Mouse (Mus musculus) small intestine, adult 2 months (tissue): ENCODE results near the gene Dcakd. TPM values are rescaled to one million over a fixed set of nuclear protein-coding genes. Genes with fewer than 3 reads are reported as not detected.
A peak's percentile ranks its signal among the peaks of the same experiment; 100 is the strongest.

ENCODE experiments used
- H3K27ac ChIP-seq: fragments of 200-500 bp; 2 replicates; pipeline ENCODE4 v1.5.1; 2012; ENCODE audit warnings: low read depth, low read length, control low read depth, inconsistent platforms; ENCODE audit not compliant: insufficient read depth
- H3K27me3 ChIP-seq: fragments of 200-500 bp; 2 replicates; pipeline ENCODE4 v1.6.1; 2012; ENCODE audit warnings: mild to moderate bottlenecking, moderate library complexity, low read length, inconsistent platforms; ENCODE audit not compliant: control insufficient read depth, insufficient read depth
- H3K36me3 ChIP-seq: fragments of 200-500 bp; 2 replicates; pipeline ENCODE4 v1.6.1; 2012; ENCODE audit warnings: mild to moderate bottlenecking, low read length, control low read depth, inconsistent platforms; ENCODE audit not compliant: control insufficient read depth, insufficient read depth
- H3K4me1 ChIP-seq: fragments of 200-500 bp; 2 replicates; pipeline ENCODE4 v1.6.1; 2012; ENCODE audit warnings: low read length, inconsistent platforms, mixed read lengths; ENCODE audit not compliant: control insufficient read depth, insufficient read depth, insufficient read length
- H3K4me3 ChIP-seq: fragments of 200-500 bp; 2 replicates; pipeline ENCODE4 v1.5.1; 2012; ENCODE audit warnings: low read depth, mild to moderate bottlenecking, control low read depth, inconsistent platforms, low read length, moderate library complexity
- CTCF ChIP-seq: fragments of 200-500 bp; IDR thresholded peaks from 2 replicates; pipeline ENCODE4 v1.5.1; 2012; ENCODE audit warnings: low read depth, mild to moderate bottlenecking, control low read depth, inconsistent platforms, low read length, moderate library complexity, mixed read lengths; ENCODE audit not compliant: insufficient replicate concordance, insufficient read length; ENCODE audit errors: extremely low read depth
- POLR2A ChIP-seq: fragments of 200-500 bp; IDR thresholded peaks from 2 replicates; pipeline ENCODE4 v1.6.1; 2012; ENCODE audit warnings: low read depth, mild to moderate bottlenecking, control low read depth, inconsistent platforms, low read length, moderate library complexity
- WGBS: fragments of 180-500 bp; shearing (Covaris S2); methylation state at CpG from one replicate; pipeline ENCODE4 v1.1.7; 2018; 5-methylcytosine and 5-hydroxymethylcytosine counted together
- polyA plus RNA-seq: library from polyadenylated mRNA; depleted of rRNA; stranded (reverse); fragments of >200 nt; gene quantifications from 2 replicates; pipeline ENCODE4 v1.2.3, GENCODE M21; 2012

The Dcakd gene
- polyA plus RNA-seq, 1 experiment = 57.7 TPM

DNA sequence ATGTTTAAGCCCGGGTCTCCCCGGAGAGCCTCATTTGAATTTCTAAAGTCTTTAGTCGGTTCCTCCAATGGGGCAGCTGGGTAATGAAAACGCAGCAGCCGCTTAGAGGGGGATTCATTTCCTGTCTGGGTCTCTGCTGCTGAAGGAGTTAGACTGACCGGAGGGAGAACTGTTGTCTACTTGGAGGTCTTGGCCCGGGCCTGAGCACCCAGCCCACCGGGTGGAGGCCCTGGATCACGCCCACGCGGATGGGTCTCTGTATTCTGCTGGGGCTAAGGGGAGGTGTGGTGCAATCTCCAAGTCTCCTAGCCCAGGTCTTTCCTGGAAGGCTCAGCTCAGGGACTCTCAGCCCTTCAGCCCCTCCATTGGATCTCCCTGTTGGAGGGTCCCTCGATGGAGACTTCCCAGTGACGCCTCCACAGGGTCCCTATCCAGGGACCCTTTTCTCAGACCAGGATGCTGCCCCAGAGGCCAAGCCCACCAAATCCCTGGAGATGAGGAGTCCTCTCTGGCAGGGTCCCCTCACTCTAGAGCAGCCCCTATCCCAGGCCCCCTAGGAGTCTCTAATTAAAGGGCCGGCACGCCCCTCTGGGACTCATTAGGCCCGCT is 64.8 kb downstream of the Dcakd start:
- H3K27me3 ChIP-seq = peaks cover 12% of the 10 kb centered on the region; the same call in 1 of the 2 replicates
- no peak overlapping the region for H3K4me3 ChIP-seq
- H3K4me1 ChIP-seq = no peaks in the 10 kb centered on the region
- no peaks in the 10 kb centered on the region for H3K36me3 ChIP-seq
- 27% methylated on average over 16 of the region's 16 CpGs for WGBS
- no peak overlapping the region for H3K27ac ChIP-seq
- TF ChIP-seq CTCF = no peak
- TF ChIP-seq POLR2A = no peak

DNA sequence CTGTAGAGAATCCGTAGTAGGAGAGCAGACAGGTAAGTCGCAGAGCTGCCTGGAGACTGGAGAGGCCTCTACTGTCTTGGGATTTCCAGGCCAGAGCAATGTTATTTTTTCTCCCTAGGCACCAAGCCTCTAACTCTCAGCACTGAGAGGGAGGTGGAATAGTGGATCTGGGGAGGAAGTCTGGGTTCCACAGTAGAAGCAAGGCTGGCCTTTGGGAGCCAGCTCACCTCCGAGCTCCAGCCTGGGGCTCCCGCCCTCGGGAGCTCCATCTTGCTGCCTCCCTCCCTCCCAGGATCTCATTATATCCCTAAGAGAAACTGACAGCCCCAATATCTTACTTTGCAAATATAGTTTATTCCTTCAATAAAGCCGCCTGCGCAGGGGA is 65.3 kb downstream of the Dcakd start:
- H3K36me3 ChIP-seq = no peaks in the 10 kb centered on the region
- no peaks in the 10 kb centered on the region for H3K4me1 ChIP-seq
- no peak overlapping the region for H3K4me3 ChIP-seq
- peaks cover 12% of the 10 kb centered on the region; the same call in 1 of the 2 replicates for H3K27me3 ChIP-seq
- TF ChIP-seq CTCF (no peak), POLR2A (no peak)
- no peak overlapping the region for H3K27ac ChIP-seq
- WGBS = 53% methylated on average over 7 of the region's 7 CpGs

GRCm38 (mm10) chr11:102961082-102961481 is 67.1 kb downstream of the Dcakd start:
- Histone ChIP-seq H3K4me1 (no peaks in the 10 kb centered on the region; the same call in 1 of the 2 replicates), H3K27me3 (peaks cover 12% of the 10 kb centered on the region; the same call in 1 of the 2 replicates), H3K27ac (no peak overlapping the region), H3K36me3 (no peaks in the 10 kb centered on the region), H3K4me3 (no peak overlapping the region)
- TF ChIP-seq CTCF (no peak), POLR2A (no peak)
- whole genome bisulfite sequencing = 86% methylated on average over 4 of the region's 4 CpGs

GRCm38 (mm10) chr11:102958870-102959269 is 69.3 kb downstream of the Dcakd start:
- Histone ChIP-seq H3K36me3 (no peaks in the 10 kb centered on the region), H3K4me3 (no peak overlapping the region), H3K4me1 (no peaks in the 10 kb centered on the region; the same call in 1 of the 2 replicates), H3K27ac (no peak overlapping the region), H3K27me3 (0 out of 2 replicates have a peak, but pooled peaks cover 5% of the 10 kb centered on the region)
- WGBS = 84% methylated on average over 1 of the region's 1 CpGs
- TF ChIP-seq CTCF = no peak
- TF ChIP-seq POLR2A = no peak

DNA sequence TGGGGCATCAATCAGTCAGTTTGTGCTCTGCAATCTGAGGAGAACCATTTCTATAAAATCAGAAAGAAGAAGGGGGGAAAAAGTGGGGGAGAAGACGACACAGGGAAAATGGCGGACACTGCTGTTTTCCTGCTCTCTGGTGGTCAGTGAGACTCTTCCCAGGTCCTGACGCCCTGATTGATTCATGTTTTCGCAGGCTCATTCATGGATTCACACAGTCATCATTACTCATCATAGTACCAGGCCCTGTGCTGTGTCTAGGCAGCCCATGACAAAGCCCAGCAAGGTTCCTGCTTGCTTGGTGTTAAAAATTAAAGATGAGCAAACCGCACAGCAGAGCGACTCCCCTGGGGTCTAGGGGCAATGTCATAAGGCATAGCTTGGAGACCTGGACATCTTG is 69.7 kb downstream of the Dcakd start:
- Histone ChIP-seq H3K27ac (no peak overlapping the region), H3K36me3 (no peaks in the 10 kb centered on the region), H3K4me3 (no peak overlapping the region), H3K27me3 (0 out of 2 replicates have a peak, but pooled peaks cover 1% of the 10 kb centered on the region), H3K4me1 (no peaks in the 10 kb centered on the region; the same call in 1 of the 2 replicates)
- WGBS = 84% methylated on average over 6 of the region's 6 CpGs
- TF ChIP-seq POLR2A (no peak), CTCF (no peak)

- WGBS = 72% methylated on average over 8 of the region's 8 CpGs
- peak overlapping the region; percentile 20; the same call in 1 of the 2 replicates for H3K27ac ChIP-seq
Observed at GRCm38 (mm10) chr11:102957692-102958091, 70.4 kb downstream of the Dcakd start.

GRCm38 (mm10) chr11:102956962-102957614 is 71.0 kb downstream of the Dcakd start:
- TF ChIP-seq CTCF = no peak
- no peak for TF ChIP-seq POLR2A
- Histone ChIP-seq H3K36me3 (no peaks in the 10 kb centered on the region), H3K4me1 (no peaks in the 10 kb centered on the region; the same call in 1 of the 2 replicates), H3K27me3 (no peaks in the 10 kb centered on the region), H3K4me3 (no peak overlapping the region), H3K27ac (peak overlapping the region; percentile 20; the same call in 1 of the 2 replicates)
- 36% methylated on average over 16 of the region's 16 CpGs for WGBS

More at GRCm38 (mm10) chr11:102957692-102958091, 70.4 kb downstream of the Dcakd start:
- Histone ChIP-seq H3K4me1 (no peaks in the 10 kb centered on the region; the same call in 1 of the 2 replicates), H3K4me3 (no peak overlapping the region), H3K36me3 (no peaks in the 10 kb centered on the region), H3K27me3 (no peaks in the 10 kb centered on the region)
- TF ChIP-seq POLR2A (no peak), CTCF (no peak)

DNA sequence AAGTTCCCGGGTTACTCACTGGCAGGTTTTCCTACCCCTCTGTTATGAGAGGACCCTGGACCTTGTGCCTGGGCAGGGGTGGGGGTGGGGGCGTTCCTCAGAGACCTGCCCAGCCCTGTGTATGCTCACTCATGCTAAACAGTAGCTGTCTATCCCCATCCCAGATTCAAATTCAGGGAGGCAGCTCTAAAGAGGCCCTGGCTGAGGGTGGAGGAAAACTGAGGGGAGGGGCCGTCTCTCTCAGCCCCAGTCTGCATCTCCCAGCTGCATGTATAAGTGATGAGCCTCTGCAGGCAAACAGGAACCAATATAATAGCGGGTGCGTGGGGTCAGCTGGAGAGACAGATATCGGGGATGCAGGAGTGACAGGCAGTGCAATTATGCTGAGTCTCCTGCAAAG is 75.2 kb downstream of the Dcakd start:
- Histone ChIP-seq H3K4me1 (peaks cover 4% of the 10 kb centered on the region), H3K4me3 (no peak overlapping the region), H3K27me3 (peaks cover 13% of the 10 kb centered on the region), H3K27ac (no peak overlapping the region), H3K36me3 (no peaks in the 10 kb centered on the region)
- WGBS = 33% methylated on average over 6 of the region's 6 CpGs
- TF ChIP-seq CTCF (no peak), POLR2A (no peak)
